Mouse (Mus musculus): ENCODE results near the gene Phactr2. TPM values are rescaled to one million over a fixed set of nuclear protein-coding genes. Genes with fewer than 3 reads are reported as not detected.

The Phactr2 gene
- total RNA-seq, 2 experiments from 2014 or later = 13.1 to 15.5 TPM

DNA sequence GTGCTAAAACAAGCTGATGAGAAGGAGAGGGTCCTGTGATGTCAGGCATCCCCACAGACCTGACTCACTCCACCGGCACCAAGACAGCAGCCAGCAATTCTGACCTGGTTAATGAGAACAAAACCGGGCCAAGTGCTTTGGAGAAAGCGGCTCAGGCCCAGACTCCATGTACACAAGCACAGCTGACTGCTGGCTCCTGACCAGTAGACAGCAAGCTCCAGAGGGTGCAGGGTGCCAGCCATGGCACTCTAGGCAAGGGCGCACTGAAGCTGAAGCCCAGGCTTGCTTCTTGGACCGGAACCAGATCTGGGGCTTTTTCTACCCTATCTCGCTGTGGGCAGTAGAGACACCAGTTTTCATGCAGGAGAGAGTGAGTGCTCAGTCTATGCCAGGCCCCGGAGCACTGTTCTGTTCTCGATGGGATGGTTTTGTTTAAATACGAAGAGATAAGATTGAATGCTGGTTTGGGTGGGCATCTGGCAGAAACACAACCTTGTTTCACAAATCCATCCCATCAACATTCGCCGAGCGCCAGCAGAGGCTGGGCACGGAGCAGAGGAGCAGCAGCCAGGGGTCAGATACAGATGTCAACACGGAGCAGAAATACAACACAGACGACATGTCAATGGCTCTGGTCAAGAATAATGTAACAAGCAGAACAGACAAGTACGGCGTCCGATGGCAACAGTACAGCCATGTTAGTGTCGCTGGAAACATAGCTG is 61.8 kb downstream of the Phactr2 start:
- peak; percentile 38 to 40 for DNase-seq
- intact Hi-C loops (cut with DNase I) = no loop called here

DNA sequence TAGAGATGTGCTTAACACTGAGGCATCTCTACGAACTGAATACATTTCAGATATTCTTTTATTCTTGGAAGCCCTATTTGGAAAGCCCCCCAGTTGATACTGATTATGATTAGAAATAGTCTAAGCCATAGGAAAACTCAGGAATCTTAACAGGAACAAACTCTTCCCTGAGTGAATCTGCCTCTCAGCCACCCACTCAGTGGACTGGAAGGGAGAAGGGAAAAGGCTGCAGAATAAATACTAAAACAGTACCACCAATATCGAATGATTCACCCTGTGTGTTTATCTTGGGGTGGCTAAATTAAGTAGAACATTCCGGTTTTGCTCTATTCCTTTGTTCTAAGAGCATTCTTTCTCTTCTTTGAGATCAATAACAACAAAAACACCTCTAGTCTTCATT is 63.2 kb downstream of the Phactr2 start:
- intact Hi-C loops (cut with DNase I) = no loop called here

GRCm38 (mm10) chr10:13401971-13402370 is 72.2 kb downstream of the Phactr2 start:
- no peak for DNase-seq
- intact Hi-C loops (cut with DNase I) = no loop called here

More for the DNA sequence above, 63.2 kb downstream of the Phactr2 start:
- no peak for DNase-seq

DNA sequence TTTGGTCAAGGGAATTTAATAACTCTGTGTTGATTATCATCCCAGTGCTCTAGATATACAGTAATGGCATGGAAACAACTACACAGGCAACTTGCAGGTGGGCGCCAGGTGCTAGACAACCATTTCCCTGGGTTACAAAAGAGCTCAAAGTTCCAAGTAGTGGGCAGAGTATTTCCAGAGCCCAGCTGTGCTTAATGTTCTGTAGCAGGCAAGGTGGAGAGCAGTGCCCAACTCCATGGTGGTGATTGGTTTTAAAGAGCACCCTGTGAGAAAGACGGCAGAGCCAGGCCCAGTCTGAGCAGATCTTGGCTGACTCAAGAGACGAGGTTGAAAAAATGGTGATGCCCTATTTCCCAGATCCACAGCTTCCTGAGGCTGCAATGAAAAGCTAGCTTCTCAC is 78.5 kb downstream of the Phactr2 start:
- DNase-seq = no peak
- intact Hi-C loops (cut with DNase I) = no loop called here

- DNase-seq = no peak
- intact Hi-C loops (cut with DNase I) = no loop called here
Observed at GRCm38 (mm10) chr10:13394000-13394399, 80.2 kb downstream of the Phactr2 start.

DNA sequence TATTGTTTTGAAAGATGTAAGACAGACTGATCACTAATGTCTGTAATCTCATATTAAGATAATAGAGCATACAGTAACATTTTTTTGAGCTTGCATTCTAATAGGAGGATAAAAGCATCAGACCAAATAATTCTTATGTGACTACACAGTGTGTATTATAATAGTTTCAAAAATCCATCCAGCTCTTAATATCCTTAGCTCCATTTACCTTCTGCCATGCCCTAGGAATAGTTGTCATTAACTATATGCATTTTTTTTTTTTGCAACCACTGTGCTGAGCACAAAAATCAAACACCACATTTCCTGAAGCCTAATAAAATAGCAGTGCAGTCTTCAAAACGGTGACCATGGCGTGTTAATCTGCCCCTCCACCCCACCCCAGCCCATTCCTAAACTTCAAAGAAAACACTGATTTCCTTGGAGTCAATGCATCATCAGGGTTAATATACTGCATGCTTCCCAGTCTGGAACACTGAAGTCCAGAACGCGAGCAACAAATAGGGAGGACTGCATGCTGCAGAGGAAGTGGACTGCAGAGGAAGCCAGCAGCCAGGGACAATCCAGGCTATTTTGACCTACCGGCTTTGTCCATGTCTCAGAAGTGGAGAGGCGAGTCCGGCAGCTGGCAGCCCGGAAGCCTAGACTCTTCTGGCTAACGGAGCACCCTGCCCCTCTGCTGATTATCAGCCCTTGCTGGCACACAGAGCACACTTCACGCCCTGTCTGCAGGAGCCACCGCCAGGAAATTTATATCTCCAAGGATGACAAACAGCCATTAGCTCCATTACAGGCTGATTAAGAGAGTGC is 85.9 kb downstream of the Phactr2 start:
- peak in 1 of 2 experiments; percentile 21 for DNase-seq

DNA sequence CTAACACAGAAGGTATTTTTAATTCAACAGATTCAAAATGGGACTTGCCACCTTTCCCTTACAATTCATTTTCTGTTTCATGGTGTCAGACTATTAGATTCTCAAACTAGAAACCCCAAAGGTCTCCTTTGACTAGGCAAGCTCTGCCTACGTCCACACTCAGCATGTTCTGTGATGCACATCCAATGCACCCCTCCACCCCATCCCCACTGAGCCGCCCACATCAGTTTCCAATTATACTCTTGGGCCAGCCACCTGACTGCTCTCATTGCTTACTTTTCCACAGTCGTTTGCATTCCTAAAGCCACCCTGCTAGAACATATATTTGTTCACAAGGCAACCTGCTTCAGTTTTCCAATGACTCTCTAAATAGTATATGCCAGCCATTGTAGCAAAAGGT is 89.3 kb downstream of the Phactr2 start:
- DNase-seq = no peak
- intact Hi-C loops (cut with DNase I) = no loop called here

More for the DNA sequence above, 85.9 kb downstream of the Phactr2 start:
- intact Hi-C loops (cut with DNase I) = no loop called here

- DNase-seq = no peak
Observed at GRCm38 (mm10) chr10:13377895-13378294, 96.3 kb downstream of the Phactr2 start.

GRCm38 (mm10) chr10:13376428-13377260 is 97.6 kb downstream of the Phactr2 start:
- no peak for DNase-seq
- intact Hi-C loops (cut with DNase I) = no loop called here

More at GRCm38 (mm10) chr10:13377895-13378294, 96.3 kb downstream of the Phactr2 start:
- intact Hi-C loops (cut with DNase I) = no loop called here

GRCm38 (mm10) chr10:13375820-13376219 is 98.4 kb downstream of the Phactr2 start:
- no peak for DNase-seq
- intact Hi-C loops (cut with DNase I) = no loop called here

- intact Hi-C loops (cut with DNase I) = no loop called here
- DNase-seq = no peak
Observed at GRCm38 (mm10) chr10:13369581-13370375, 104.4 kb downstream of the Phactr2 start.

- DNase-seq = no peak
Observed at GRCm38 (mm10) chr10:13364286-13364580, 110.0 kb downstream of the Phactr2 start.

DNA sequence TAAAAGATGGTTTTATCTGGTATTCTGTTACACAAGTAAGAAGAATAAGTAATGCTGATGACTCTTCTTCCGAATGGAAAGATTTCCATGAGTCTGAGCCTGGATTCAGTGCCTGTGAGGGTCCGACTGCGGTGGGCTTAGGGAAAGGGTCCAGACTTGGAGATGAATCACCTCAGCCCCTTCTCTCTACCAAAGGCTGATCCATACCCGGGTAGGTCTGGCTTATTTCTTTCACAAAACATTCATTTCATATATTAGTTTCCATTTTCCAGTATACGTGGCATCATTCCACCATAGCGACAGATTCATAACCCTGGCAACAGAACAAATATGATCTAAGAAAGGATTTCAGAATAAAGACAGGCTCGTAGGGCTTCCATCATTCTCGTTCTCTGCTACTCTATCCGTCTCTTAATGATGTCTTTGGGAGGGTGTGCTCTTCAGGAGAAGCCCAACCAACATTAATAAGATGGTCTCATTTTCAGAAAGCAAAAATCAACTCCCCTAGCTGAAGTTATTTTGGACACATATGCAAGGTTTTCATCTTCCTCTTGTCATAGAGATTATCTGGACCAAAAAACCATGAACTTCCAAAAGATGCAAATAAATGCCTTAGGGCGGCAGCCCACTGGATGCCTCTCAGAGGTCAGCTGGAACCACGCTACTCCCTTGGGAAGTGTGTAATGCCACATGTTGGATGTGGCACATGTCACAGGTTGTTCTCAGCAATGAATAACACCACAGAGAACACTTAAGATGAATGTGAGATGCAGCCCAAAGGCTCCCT is 110.5 kb downstream of the Phactr2 start:
- intact Hi-C loops (cut with DNase I) = no loop called here
- no peak for DNase-seq

More at GRCm38 (mm10) chr10:13364286-13364580, 110.0 kb downstream of the Phactr2 start:
- intact Hi-C loops (cut with DNase I) = no loop called here

- no peak for DNase-seq
- intact Hi-C loops (cut with DNase I) = no loop called here
Observed at GRCm38 (mm10) chr10:13360913-13361312, 113.3 kb downstream of the Phactr2 start.

- intact Hi-C loops (cut with DNase I) = no loop called here
- DNase-seq = no peak
Observed at GRCm38 (mm10) chr10:13359846-13360245, 114.4 kb downstream of the Phactr2 start.

DNA sequence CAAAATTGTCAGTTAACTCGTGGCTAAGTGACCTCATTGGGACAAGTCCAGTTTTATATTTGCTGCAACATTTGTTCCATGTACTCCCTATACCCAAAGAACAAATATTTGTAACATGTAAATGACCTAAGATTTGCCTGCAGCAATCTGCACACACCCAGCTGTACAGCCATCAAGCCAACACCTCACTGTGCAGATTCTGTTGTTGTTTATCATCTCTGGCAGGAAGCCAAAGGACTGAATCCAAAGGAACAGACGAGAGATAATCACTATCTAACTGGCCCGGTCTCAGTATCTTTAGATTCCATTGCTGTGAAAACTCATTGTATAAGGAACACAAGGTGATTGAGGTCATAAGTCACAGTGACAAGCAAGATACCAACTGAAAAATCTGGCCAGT is 115.5 kb downstream of the Phactr2 start:
- intact Hi-C loops (cut with DNase I) = no loop called here
- DNase-seq = no peak

GRCm38 (mm10) chr10:13346609-13347290 is 127.5 kb downstream of the Phactr2 start:
- no peak for DNase-seq
- intact Hi-C loops (cut with DNase I) = no loop called here

GRCm38 (mm10) chr10:13340583-13340982 is 133.6 kb downstream of the Phactr2 start:
- intact Hi-C loops (cut with DNase I) = no loop called here
- DNase-seq = no peak

GRCm38 (mm10) chr10:13336964-13337363 is 137.2 kb downstream of the Phactr2 start:
- no peak for DNase-seq
- intact Hi-C loops (cut with DNase I) = no loop called here

Data from gastrocnemius, postnatal 36 days (tissue).